Mouse (Mus musculus) liver, adult 2 months (tissue): ENCODE data around the gene Tshz2. TPM values are rescaled to one million over a fixed set of nuclear protein-coding genes. Genes with fewer than 3 reads are reported as not detected.
A peak's percentile ranks its signal among the peaks of the same experiment; 100 is the strongest.

Source experiments
- DNase-seq: peaks from one replicate; pipeline ENCODE4 v3.0.0-alpha.2; 2011; ENCODE audit warnings: low read depth, low spot score; ENCODE audit errors: extremely low read depth
- H3K27ac ChIP-seq: fragments of 200-500 bp; replicated peaks from 2 replicates; pipeline ENCODE4 v1.5.1; 2012; ENCODE audit warnings: low read depth, mild to moderate bottlenecking, control low read depth, inconsistent platforms, low read length; ENCODE audit not compliant: insufficient read depth
- H3K27me3 ChIP-seq: fragments of 200-500 bp; 2 replicates; pipeline ENCODE4 v1.6.1; 2012; ENCODE audit warnings: mild to moderate bottlenecking, moderate library complexity, low read length, inconsistent platforms; ENCODE audit not compliant: control insufficient read depth, insufficient read depth
- H3K36me3 ChIP-seq: fragments of 200-500 bp; 2 replicates; pipeline ENCODE4 v1.6.1; 2012; ENCODE audit warnings: low read length, inconsistent platforms; ENCODE audit not compliant: control insufficient read depth, insufficient read depth
- H3K4me1 ChIP-seq: fragments of 200-500 bp; 2 replicates; pipeline ENCODE4 v1.6.1; 2011; ENCODE audit warnings: low read length; ENCODE audit not compliant: control insufficient read depth, insufficient read depth
- H3K4me3 ChIP-seq: fragments of 200-500 bp; 2 replicates; pipeline ENCODE4 v1.5.1; 2011; ENCODE audit warnings: low read depth, mild to moderate bottlenecking, control low read depth, low read length, moderate library complexity; ENCODE audit not compliant: insufficient read depth
- H3K79me2 ChIP-seq: fragments of 200-500 bp; 2 replicates; pipeline ENCODE4 v1.6.1; 2012; ENCODE audit warnings: inconsistent platforms, mild to moderate bottlenecking, low read length, moderate library complexity; ENCODE audit not compliant: control insufficient read depth, insufficient read depth
- H3K9ac ChIP-seq: fragments of 200-500 bp; 2 replicates; pipeline ENCODE4 v1.6.1; 2012; ENCODE audit warnings: low read depth, mild to moderate bottlenecking, control low read depth, inconsistent platforms, low read length
- CTCF ChIP-seq: fragments of 200-500 bp; IDR thresholded peaks from 2 replicates; pipeline ENCODE4 v1.5.1; 2011; ENCODE audit warnings: low read depth, low read length, control low read depth
- POLR2A ChIP-seq: fragments of 200-500 bp; IDR thresholded peaks from 2 replicates; pipeline ENCODE4 v1.6.1; 2011; ENCODE audit warnings: low read length, control low read depth; ENCODE audit not compliant: insufficient read depth; ENCODE audit errors: extremely low read depth
- WGBS: fragments of 180-500 bp; shearing (Covaris S2); methylation state at CpG from one replicate; pipeline ENCODE4 v1.1.7; 2018; 5-methylcytosine and 5-hydroxymethylcytosine counted together
- polyA plus RNA-seq: library from polyadenylated mRNA; depleted of rRNA; stranded (reverse); fragments of >200 nt; gene quantifications from 2 replicates; pipeline ENCODE4 v1.2.3, GENCODE M21; 2012
- total RNA-seq: library from RNA; depleted of rRNA; stranded (reverse); fragments of >200 nt; gene quantifications from 2 replicates; pipeline ENCODE4 v1.2.3, GENCODE M21; 2014

The Tshz2 gene
- total and polyA plus RNA-seq, 2 experiments, result 3.3 to 4.1 TPM

- H3K9ac ChIP-seq, result no peak overlapping the region
- H3K79me2 ChIP-seq, result no peaks in the 10 kb centered on the region
- DNase-seq, result peak; percentile 53
- H3K36me3 ChIP-seq, result no peaks in the 10 kb centered on the region
- WGBS, result 39% methylated on average over 7 of the region's 7 CpGs
- peaks cover 19% of the 10 kb centered on the region for H3K4me1 ChIP-seq
- no peaks in the 10 kb centered on the region for H3K27me3 ChIP-seq
- no peak overlapping the region for H3K27ac ChIP-seq
- H3K4me3 ChIP-seq, result no peak overlapping the region
- TF ChIP-seq CTCF (no peak), POLR2A (no peak)
Observed at GRCm38 (mm10) chr2:169755091-169755490, 122.3 kb downstream of the Tshz2 start.

GRCm38 (mm10) chr2:169758120-169758519 lies 125.3 kb downstream of the Tshz2 start:
- Histone ChIP-seq H3K4me3 (no peak overlapping the region), H3K27ac (no peak overlapping the region), H3K4me1 (peaks cover 10% of the 10 kb centered on the region), H3K27me3 (no peaks in the 10 kb centered on the region), H3K9ac (no peak overlapping the region), H3K79me2 (no peaks in the 10 kb centered on the region), H3K36me3 (no peaks in the 10 kb centered on the region)
- WGBS, result 83% methylated on average over 6 of the region's 6 CpGs
- DNase-seq, result no peak
- TF ChIP-seq POLR2A, result no peak
- TF ChIP-seq CTCF, result no peak

GRCm38 (mm10) chr2:169760117-169760516 lies 127.3 kb downstream of the Tshz2 start:
- Histone ChIP-seq H3K27me3 (no peaks in the 10 kb centered on the region), H3K36me3 (no peaks in the 10 kb centered on the region), H3K4me3 (no peak overlapping the region), H3K4me1 (peaks cover 10% of the 10 kb centered on the region), H3K27ac (no peak overlapping the region), H3K9ac (no peak overlapping the region), H3K79me2 (no peaks in the 10 kb centered on the region)
- TF ChIP-seq POLR2A, result no peak
- peak; percentile 14; the same call in 1 of the 2 replicates for TF ChIP-seq CTCF
- 100% methylated on average over 1 of the region's 1 CpGs for WGBS
- DNase-seq, result no peak

GRCm38 (mm10) chr2:169761726-169762125 lies 128.9 kb downstream of the Tshz2 start:
- Histone ChIP-seq H3K4me1 (peaks cover 3% of the 10 kb centered on the region; the same call in 1 of the 2 replicates), H3K4me3 (no peak overlapping the region), H3K79me2 (no peaks in the 10 kb centered on the region), H3K27me3 (no peaks in the 10 kb centered on the region), H3K9ac (no peak overlapping the region), H3K27ac (no peak overlapping the region), H3K36me3 (no peaks in the 10 kb centered on the region)
- 87% methylated on average over 3 of the region's 3 CpGs for WGBS
- DNase-seq, result no peak
- TF ChIP-seq CTCF (no peak), POLR2A (no peak)

DNA sequence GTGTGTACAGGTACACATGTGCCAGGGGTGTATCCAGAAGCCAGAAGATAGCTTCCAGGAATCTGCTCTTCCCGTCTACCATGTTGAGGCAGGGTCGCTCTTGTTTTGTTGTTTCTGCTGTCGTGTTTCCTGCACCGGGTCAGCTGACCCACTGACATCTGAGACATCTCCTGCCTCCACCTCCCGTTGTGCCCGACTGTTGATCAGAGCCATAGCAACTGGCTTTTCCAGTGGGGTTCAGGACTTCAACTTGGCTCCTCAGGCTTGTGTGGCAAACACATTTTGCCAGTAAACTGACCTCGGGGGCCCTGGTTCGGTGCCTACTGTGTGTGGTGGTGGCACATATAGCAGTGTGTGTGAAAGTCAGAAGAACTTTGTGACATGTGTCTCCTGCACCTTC lies 129.5 kb downstream of the Tshz2 start:
- H3K27ac ChIP-seq, result no peak overlapping the region
- 88% methylated on average over 8 of the region's 8 CpGs for WGBS
- no peaks in the 10 kb centered on the region for H3K27me3 ChIP-seq
- TF ChIP-seq CTCF, result no peak
- TF ChIP-seq POLR2A, result no peak
- peaks cover 5% of the 10 kb centered on the region for H3K4me1 ChIP-seq
- no peak overlapping the region for H3K9ac ChIP-seq
- H3K4me3 ChIP-seq, result no peak overlapping the region
- no peaks in the 10 kb centered on the region for H3K36me3 ChIP-seq
- no peaks in the 10 kb centered on the region for H3K79me2 ChIP-seq
- DNase-seq, result no peak

- H3K79me2 ChIP-seq, result no peaks in the 10 kb centered on the region
- peaks cover 5% of the 10 kb centered on the region for H3K4me1 ChIP-seq
- no peak overlapping the region for H3K27ac ChIP-seq
- H3K36me3 ChIP-seq, result no peaks in the 10 kb centered on the region
- TF ChIP-seq CTCF, result no peak
- no peak for TF ChIP-seq POLR2A
- no peak for DNase-seq
- no peak overlapping the region for H3K9ac ChIP-seq
- no peak overlapping the region for H3K4me3 ChIP-seq
- 36% methylated on average over 8 of the region's 8 CpGs for WGBS
- H3K27me3 ChIP-seq, result no peaks in the 10 kb centered on the region
Observed at GRCm38 (mm10) chr2:169763716-169764115, 130.9 kb downstream of the Tshz2 start.
